Mouse (Mus musculus) cerebellum, adult 18-20 months (tissue): ENCODE measurements at regions not wholly inside any gene's neighbourhood (a gene's known extent, or its start where the extent isn't known, plus 50 kb on each side); places are given as distances from the start of the nearest gene placed in this dataset.

ENCODE experiments used
- DNase-seq, 2 experiments: peaks; one replicate each; pipeline ENCODE4 v3.0.0; 2021

DNA sequence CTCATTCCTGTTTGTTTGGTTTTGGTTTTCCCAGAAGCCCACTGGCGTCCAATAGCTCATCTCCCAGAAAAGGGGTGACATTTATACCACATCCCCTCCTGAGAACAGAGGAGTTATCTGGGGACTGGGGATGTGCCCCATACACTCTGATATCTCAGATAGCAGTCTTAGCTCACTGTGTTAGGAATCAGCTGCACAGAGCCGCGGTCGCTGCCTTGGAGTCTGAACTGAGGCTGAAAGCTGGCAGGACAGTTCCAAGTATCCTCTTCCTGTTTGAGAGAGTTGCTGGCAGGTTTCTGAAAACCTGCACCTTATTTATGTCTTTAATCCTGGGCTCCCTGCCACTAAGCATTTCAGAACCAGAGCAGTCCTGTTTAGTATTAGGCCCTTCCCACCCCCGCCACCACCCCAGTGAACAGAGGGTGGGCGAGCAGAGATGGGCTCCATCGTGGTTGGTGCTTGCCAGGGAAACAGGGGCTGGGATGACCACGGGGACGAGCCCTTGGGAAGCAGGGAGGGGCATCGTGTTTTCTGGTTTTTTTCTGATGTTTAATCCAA, 163.8 kb downstream of the Chic2 start:
- no peak for DNase-seq

DNA sequence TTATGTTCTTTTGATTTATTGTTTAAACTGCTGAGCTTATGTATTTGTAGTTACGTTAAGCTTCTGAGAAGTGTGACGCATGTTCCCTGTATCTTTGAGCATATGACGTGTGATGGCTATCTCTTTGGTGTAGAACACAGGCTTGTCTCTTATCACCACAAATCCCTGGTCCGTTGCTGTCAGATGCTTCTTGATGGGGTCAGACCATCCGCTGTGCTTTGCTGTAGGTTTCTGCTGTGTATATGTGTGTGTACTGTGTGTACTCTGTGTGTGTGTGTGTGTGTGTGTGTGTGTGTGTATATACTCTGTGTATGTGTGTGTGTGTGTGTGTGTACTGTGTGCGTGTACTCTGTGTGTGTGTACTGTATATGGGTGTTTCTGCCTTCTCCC, 164.5 kb downstream of the Chic2 start:
- DNase-seq, result no peak

DNA sequence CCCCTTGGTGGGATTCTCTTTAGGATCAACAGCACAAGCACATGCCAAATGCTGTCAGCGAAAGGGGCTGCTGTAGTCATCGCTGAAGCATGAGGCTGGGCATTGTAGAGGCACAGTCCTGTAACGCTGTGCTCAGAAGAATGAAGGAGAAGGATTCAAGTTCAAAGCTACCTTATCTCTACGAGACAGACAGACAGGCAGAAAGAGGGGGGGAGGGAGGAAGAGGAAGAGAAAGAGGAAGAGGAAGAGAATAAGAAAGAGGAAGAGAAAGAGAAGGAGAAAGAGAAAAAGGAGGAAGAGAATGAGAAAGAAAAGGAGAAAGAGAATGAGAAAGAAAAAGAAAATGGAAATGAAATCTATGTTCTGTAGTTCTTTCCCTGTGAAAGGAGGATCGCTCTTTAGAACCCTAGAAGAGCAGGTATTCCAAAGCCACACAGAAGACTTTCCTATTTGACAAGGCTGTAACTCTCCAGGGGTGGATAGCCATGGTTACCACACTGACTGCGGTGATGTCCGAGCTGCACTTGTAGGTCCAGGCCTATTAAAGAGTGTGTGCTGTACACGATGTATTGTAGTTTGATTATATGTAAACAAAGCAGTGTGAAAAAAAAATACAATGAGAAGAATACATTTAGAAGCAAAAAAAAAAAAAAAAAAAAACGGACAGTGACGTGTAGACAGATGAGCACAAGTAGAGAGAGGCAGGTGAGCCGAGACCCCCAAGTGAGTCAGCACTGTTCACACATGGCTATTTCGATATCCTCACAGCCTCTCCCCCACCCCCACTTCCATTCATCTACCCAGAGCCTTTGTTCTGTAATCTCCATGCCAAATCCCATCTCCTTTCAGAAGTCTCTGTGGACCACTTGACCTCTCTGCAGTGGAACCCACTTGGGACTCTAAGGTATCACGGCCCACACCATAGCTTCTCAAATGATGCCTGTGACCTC, 165.2 kb downstream of the Chic2 start:
- no peak for DNase-seq

DNA sequence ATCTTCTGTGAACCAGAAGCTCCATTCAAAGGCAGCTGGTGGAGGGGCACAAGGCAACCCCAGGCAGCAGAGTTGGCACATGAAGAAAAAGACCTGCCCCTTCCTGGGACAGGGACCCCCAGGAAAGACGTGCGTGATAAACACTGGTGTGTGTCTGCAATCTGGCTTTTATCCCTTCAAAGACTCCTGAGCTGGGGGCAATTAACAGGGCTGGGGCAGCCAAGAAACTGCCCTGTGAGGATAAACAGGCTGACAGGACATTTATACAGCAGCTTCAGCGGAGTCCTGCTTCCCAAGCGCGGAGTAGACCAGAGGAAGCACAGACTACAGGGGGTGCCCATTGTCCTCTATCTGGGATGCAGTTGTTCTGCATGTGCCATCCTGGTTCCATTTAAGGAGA, 167.0 kb downstream of the Chic2 start:
- DNase-seq, result no peak

DNA sequence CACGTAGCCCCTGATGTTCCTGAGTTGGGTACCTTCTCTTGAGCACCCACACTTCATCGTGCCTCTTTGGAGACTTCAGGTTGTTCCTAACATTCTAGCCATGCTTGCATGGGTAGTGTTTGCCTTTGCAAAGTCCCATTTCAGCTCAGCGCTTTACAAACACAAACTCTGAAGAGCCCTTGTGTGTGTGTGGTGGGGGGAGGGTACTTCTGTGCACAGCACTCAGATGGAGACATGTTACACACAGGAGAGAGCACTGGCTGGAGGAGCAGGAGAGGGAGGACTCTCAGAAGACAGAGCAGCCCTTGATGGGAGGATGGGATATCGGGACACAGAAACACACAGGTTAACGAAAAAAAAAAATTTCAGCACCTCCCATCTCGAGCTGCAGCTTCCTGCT, 167.4 kb downstream of the Chic2 start:
- no peak for DNase-seq

DNA sequence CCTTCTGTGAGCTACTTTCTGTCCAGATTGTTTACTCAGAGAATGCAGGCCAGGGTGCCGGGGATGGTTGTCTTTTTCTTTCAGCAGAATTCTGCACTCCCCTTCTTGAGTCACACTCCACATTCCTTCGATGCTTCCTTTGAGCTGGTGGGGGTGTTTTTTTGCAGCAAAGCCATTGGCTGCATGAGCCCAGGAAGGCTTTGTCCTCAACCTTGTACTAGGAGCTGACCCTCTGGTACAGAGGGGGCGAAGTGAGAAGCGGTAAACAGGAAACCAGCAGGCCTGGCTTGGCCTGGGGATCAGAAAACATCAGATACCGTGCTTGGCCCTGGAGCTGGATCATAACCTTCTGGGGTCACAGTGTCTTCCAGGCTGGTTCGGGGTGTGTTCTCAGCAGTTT, 169.9 kb downstream of the Chic2 start:
- DNase-seq, result no peak

DNA sequence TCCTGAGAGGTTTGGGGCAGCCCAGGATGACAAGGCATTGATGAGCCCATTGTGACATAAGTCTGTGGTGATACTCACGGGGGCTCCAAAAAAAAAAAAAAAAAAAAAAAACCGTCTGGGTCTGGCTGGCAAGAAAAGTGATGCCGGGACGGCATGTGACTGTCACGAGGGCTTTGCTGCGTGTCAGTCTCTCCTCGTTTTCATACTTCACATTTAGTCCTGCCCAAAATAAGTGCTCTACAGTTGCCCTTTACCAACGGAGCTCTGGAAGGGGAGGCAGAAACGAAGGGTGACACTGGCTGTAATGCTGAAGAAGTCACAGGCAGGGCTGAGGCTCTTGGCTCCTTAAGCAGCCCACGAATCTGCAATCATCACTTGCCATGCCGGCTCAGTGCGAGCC, 167.9 kb upstream of the Lnx1 start:
- no peak for DNase-seq

DNA sequence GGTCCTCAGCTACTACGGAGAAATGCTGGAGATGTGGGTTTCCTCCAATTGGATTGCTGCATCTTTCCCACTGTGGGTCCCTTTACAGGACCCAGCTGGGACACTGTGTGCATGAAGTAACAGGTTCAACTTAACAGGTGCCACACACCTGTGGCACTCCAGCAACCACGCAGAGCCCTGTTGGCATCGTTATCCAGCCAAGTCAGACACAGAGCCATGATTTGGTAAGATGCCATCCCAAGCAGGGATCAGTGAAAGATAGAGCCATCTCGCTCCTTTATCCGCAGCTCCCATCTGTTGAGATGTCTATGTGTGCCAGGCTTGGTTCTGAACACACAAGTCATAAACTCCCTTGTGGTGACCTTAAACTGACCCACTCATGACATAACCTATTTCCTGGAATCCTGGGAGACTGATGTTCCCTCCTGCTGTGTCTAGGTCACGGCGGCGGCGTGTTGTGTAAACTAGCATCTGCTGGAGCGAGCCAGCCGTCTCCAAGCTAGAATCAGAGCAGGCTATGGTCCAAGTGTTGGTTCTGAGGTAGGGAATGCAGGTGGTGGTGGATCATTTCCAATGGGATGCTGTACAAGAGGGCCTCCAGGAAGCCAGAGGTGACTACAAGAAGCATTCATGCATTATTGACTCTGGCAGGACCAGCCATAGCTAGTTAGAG, 164.5 kb upstream of the Lnx1 start:
- DNase-seq, result no peak

DNA sequence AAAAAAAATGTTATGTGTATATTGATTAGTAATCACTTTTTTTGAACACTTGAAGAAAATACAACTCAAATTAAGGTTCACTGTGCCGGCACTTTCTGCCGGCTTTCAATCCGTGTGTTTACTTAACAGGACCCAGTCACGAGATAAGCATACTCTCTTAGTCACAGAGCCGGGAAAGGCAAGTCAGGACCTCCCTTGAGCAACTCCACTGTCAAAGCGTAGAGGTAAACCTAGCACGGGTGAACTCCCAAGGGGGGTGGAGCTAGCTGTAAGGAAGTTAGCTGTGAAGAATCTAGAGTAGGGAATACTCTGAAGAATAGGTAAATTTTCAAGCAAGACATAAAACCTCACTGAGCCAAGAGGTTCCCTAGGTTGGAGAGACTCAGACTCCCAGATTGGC, 164.0 kb upstream of the Lnx1 start:
- no peak for DNase-seq

DNA sequence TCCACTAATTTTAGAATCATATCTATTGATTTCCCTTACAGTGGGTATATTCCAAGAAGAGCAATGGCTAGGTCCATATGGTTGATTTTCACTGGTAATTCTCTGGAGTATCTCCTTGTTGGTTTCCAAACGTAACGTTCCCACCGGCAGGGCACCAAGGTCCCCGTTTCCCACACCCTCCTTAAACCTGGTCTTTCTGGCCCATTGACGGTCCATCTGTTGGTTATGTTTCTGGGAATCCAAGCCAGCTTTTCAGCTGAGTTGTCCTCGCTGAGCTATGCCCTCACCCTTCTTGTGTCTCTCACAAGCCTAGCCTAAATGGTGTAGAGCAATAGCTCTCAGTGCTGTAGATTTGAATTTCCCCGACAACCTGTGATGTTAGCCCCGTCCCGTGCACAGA, 162.7 kb upstream of the Lnx1 start:
- no peak for DNase-seq

DNA sequence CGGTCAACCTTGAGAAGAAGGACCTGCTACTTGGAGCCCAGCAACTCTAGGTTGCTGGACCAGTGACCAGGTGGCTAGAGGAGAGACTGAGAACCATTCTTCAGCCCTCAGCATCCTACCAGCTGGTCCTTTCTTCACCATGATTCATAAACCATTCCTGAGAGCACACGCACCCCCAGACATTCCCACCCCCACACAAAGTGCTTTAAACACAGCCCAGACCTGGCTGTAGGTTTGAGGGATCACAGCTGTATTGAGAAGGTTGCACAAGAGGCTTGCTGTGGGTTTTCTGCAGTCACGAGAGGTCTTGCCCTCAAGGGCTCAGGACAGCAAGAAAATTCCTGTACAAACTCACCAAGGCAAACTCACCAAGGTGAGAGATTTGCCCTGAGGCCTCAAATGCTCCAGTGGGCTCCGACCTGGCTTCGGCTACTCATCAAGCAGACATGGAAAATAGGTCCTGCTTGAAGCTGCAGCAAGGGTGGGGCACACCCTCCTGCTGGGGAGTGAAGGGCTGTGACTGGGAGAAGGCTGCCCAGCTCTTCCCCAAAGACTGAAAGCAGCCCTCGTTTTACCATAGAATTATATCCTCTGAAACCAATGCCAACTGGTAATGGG, 161.9 kb upstream of the Lnx1 start:
- no peak for DNase-seq

DNA sequence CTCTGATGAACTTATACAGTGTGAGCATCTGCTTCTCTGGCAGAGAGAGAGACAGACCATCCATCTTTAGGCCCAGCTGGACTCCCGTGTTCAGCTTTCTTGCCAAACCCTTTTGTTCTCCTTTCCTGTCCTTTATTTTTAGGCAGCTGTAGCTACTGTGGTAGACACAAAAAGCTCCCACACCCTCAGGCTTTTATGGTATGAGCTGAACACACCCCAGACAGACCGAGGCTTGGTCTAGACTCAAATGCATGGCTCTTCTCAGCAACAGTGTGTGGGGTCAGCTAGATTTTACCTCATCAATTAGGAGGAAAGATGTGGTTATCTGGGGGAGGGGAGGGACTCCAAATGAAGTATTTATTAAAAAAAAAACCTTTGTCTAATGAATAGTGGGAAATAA, 158.6 kb upstream of the Lnx1 start:
- no peak for DNase-seq

DNA sequence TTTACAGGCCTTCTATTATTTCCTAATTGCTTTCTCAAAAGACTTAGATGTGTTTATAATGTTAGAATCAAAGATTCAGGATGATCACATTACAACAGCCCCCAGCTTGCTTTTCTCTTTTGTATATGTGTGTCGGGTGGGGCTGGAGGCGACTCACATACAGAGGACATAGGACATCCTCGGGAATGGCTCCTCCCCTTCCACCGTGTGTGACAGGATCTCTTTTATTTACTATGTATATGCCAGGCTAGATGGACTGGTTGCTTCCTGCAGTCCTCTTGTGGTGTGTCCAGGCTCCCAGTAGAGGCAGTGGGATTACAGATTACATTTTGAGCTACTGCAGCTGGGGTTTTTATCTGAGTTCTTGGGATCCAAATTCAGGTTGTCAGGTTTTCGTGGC, 155.1 kb upstream of the Lnx1 start:
- DNase-seq, result no peak

DNA sequence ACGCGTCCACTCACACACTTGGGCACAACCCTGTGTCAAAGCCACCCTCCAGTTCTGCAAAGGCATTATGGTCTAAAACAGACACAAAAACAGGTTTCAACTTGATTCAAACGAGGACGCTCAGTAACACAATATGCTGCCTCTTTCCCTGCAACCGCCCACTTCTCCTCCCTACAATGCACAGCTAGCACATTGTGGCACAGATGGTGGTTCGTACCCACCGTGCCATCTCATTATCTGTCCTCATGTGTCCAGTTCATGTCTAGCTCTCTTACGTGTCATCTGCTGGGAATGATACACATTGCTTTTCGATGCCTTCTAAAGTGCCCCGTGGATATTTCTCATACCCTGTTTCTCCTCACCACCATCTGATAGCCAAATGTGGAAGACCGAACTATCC, 154.4 kb upstream of the Lnx1 start:
- DNase-seq, result no peak

DNA sequence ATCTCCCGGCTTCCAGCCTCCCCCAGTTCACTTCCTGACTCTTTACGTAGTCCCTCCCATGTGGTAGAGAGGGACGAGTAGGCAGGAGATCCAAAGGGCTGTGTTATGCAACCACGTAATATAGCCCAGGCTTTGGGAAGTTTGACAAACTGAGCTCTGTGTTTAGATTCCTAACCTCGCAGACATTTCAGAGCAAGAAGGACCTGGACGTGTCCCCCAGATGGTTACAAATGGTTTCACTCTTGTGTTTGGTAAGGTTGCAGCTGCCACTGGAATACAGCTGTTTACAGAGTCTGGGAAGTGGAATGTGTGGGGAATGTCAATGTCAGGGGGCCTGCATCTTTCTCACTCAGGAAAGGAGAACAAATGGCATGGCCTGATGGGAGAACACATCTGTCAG, 145.1 kb upstream of the Lnx1 start:
- DNase-seq, result no peak

DNA sequence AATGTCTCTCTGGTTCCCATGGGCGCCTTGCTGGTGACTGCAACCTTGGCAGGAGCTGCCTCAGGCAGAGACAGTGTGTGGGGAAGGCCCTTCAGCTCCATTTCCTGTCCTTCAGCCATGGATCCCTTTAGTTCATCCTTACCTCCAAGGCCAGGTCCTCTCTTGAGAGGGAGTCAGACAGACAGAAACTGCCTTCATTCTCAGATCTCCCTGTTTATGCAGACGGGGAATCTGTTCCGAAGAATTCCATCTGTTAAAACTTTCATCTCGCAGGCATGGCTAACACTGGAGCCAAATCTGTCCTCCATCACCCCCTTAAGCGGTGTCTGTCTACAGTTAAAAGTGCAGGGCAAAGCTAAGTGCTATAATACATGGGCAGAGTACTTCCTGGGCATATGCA, 144.0 kb upstream of the Lnx1 start:
- DNase-seq, result no peak

DNA sequence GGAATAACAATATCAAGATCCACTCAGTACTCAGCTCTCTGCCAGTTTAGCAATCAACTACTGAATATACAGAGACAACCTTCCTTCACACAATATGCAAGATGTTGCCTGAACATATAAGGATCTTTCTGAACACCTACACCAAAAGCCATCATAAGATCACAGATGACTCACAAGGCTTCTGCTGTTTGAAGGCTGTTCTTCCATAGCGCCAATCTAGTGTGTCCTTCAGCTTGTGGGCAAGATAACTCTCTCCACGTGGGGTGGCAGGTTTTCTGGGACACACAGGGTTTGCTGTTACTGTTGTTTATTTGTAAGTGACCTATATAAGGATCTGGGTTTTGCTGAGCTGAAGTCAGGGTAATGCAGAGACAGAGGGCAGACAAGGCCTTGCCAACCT, 131.7 kb upstream of the Lnx1 start:
- DNase-seq, result no peak

DNA sequence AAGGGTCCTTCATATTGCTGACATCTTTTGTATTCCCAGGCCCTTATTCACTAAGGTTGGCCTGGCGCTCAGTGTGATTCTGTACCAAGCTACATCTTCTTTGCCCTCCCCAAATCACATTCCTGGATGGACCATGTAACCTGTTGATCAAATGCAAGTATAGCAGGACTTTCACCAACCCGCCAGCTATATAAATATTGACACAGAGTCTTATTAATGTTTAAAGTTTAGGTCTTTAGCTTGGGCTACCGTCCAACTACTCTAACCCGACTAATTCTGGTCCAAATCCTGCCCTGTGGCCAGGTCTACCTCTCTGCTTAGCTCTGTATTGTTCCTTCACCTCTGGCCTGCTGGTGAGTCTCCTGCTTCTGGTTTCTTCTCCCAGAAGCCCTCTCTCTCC, 131.2 kb upstream of the Lnx1 start:
- no peak for DNase-seq

DNA sequence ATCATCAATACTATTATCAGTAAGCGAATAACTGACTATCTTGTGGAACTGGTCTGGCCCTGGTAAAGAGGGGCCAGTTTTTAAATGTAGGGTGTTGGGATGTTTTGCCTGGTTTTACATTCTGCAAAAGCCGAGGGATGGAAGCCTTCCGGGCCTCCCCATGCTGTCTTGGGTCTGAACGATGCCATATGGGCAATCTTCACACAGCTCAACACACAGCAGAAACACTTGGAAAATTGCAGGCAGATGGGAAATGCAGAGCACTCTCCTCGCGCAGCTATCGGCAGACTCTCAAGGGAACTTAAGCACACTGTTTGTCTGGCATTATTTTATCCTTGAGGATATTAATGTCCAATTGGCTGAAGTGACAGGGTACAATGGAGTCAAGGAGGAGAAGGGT, 129.3 kb upstream of the Lnx1 start:
- no peak for DNase-seq

DNA sequence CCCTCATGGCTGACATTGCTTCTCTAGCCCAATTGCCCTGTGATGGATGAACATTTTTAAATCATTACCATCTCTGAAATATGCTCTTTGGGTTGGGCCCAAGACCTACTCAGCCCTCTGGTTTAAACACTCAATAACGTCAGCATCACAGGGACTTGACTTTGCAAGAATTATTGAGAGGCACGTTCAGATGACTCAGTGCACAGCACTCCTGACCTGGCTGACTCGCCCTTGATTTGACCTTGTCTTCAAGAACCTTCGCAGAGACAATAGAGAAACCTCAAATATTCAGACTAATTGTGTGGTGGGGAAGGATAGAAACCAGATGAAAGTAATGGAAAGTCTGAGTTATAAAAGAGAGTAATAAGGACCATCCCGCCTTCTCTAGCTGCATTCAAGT, 127.9 kb upstream of the Lnx1 start:
- no peak for DNase-seq

DNA sequence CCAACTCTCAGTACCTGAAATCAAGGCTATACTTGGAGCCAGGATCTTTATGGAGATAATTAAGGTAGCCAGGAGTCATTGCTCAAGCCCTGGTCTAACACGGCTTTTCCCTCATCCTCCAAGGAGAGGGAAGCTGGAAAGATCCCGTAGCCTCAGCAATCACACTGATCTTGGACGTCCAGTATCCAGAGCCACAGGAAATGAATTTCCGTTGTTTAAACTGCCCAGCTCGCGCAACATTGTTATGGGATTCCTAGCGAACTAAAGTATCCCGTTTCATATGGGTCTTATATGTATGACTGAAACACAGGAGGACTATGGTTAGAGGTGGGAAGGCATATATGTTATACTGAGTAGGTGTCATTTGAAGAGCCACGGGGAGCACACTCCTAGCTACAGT, 126.3 kb upstream of the Lnx1 start:
- no peak for DNase-seq

DNA sequence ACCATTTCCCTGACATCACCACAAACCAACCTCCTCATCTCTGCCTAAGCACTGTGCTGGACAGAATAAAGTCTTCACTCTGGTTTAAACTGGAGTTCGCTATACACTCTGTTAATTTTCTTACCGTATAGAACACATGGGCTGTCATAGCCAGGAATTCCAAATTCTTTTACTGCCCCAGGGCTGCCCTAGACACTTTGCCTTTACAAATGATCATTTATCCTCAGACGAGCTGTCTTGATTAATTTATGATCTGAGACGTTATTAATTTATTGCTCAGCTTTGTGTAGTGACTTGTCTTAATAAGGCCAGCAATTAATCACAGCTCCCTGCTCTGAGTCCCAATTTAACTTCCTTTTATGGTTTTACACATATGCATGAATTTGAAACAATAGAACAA, 125.2 kb upstream of the Lnx1 start:
- no peak for DNase-seq

DNA sequence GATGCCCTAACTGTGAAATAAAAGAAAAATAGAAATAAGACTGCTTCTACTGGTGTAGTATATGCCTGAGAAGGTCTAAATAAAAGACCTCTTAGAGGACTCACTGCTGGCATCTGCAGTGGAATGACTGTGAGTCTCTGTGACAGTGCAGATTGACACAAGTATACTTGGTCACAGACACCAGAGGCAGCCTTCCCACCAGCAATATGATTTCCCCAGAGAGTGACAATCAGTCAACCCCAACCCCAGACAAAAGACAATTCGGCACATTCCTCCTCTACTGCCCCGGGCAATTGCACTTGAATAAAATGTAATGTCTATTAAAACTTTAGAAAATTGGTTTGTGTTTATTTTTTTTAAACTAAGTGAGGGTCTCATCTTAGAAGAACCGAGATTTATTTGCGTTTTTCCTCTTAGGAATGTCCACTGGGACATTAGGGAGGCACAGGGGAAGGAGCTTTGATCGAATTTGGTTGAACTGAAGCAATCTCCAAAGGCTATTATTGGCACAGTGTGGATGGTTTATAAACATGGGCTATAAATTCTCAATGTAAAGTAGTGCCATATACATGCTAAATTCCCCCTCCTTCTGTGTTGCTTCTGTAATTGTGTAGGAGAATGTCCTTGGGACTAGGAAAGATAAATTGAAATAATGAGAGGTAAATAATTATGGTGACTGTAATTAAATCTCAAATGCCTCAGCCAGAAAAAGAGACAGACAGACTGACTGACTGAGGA, 123.0 kb upstream of the Lnx1 start:
- DNase-seq, result no peak
